Mouse (Mus musculus): ENCODE measurements around the gene Clec4b2. TPM values are rescaled to one million over a fixed set of nuclear protein-coding genes. Genes with fewer than 3 reads are reported as not detected.
"Not testable (repeated sequence)": the region's sequence is repeated elsewhere in the genome, so short reads cannot be mapped to it uniquely, and the experiment has no call there.

The Clec4b2 gene
- polyA plus RNA-seq (2012; rRNA removed) = not detected in 2 replicates

- DNase-seq = no peak
- no peaks in the 10 kb centered on the region for H3K4me1 ChIP-seq (ENCODE audit: control insufficient read depth, insufficient read depth, low read length)
- H3K27me3 ChIP-seq (replicated peaks; ENCODE audit: control insufficient read depth, insufficient read depth, low read length) = no peaks in the 10 kb centered on the region
- no peaks in the 10 kb centered on the region for H3K36me3 ChIP-seq (ENCODE audit: control insufficient read depth, insufficient read depth, low read length)
- H3K27ac ChIP-seq (ENCODE audit: insufficient read depth, low read depth, low read length) = no peak within 1 kb of the TSS
- H3K4me3 ChIP-seq (ENCODE audit: insufficient read depth, low read depth, low read length) = no peak within 1 kb of the TSS
- WGBS = 86% methylated on average over 4 of the region's 4 CpGs
- TF ChIP-seq POLR2A (IDR thresholded peaks at IDR 0.05; ENCODE audit: low read depth, low read length) = no peak
- no peak for TF ChIP-seq CTCF (conservative IDR thresholded peaks at IDR 0.05; ENCODE audit: insufficient read depth, insufficient read length, low read depth, low read length)
Observed at GRCm38 (mm10) chr6:123172593-123172992, at the start of gene Clec4b2. Clec4b2 (plus strand) TSS chr6:123172893.

GRCm38 (mm10) chr6:123123195-123123594 lies 49.5 kb upstream of the Clec4b2 start:
- DNase-seq = peak; percentile 10
- no peaks in the 10 kb centered on the region for H3K27me3 ChIP-seq (replicated peaks; ENCODE audit: control insufficient read depth, insufficient read depth, low read length)
- H3K27ac ChIP-seq (ENCODE audit: insufficient read depth, low read depth, low read length) = no peak overlapping the region
- H3K4me1 ChIP-seq (ENCODE audit: control insufficient read depth, insufficient read depth, low read length) = no peaks in the 10 kb centered on the region
- no peak overlapping the region for H3K4me3 ChIP-seq (ENCODE audit: insufficient read depth, low read depth, low read length)
- TF ChIP-seq POLR2A (IDR thresholded peaks at IDR 0.05; ENCODE audit: low read depth, low read length) = no peak
- TF ChIP-seq CTCF (conservative IDR thresholded peaks at IDR 0.05; ENCODE audit: insufficient read depth, insufficient read length, low read depth, low read length) = no peak
- no peaks in the 10 kb centered on the region for H3K36me3 ChIP-seq (ENCODE audit: control insufficient read depth, insufficient read depth, low read length)
- WGBS = 64% methylated on average over 3 of the region's 3 CpGs

- no peaks in the 10 kb centered on the region for H3K36me3 ChIP-seq (ENCODE audit: control insufficient read depth, insufficient read depth, low read length)
- 61% methylated on average over 1 of the region's 1 CpGs for WGBS
- no peaks in the 10 kb centered on the region for H3K4me1 ChIP-seq (ENCODE audit: control insufficient read depth, insufficient read depth, low read length)
- DNase-seq = no peak
- TF ChIP-seq POLR2A (IDR thresholded peaks at IDR 0.05; ENCODE audit: low read depth, low read length) = no peak
- no peak for TF ChIP-seq CTCF (conservative IDR thresholded peaks at IDR 0.05; ENCODE audit: insufficient read depth, insufficient read length, low read depth, low read length)
- H3K27ac ChIP-seq (ENCODE audit: insufficient read depth, low read depth, low read length) = no peak overlapping the region
- no peak overlapping the region for H3K4me3 ChIP-seq (ENCODE audit: insufficient read depth, low read depth, low read length)
- no peaks in the 10 kb centered on the region for H3K27me3 ChIP-seq (replicated peaks; ENCODE audit: control insufficient read depth, insufficient read depth, low read length)
Observed at GRCm38 (mm10) chr6:123127173-123127572, 45.5 kb upstream of the Clec4b2 start.

- H3K27me3 ChIP-seq (replicated peaks; ENCODE audit: control insufficient read depth, insufficient read depth, low read length); H3K27ac ChIP-seq (ENCODE audit: insufficient read depth, low read depth, low read length); H3K36me3 ChIP-seq (ENCODE audit: control insufficient read depth, insufficient read depth, low read length); DNase-seq; H3K4me1 ChIP-seq (ENCODE audit: control insufficient read depth, insufficient read depth, low read length); H3K4me3 ChIP-seq (ENCODE audit: insufficient read depth, low read depth, low read length): not testable (repeated sequence)
- 70% methylated on average over 29 of the region's 29 CpGs for WGBS
Observed at GRCm38 (mm10) chr6:123137766-123138526, 34.7 kb upstream of the Clec4b2 start.

GRCm38 (mm10) chr6:123170106-123170505 lies 2.6 kb upstream of the Clec4b2 start:
- no peak overlapping the region for H3K4me3 ChIP-seq (ENCODE audit: insufficient read depth, low read depth, low read length)
- no peak for TF ChIP-seq CTCF (conservative IDR thresholded peaks at IDR 0.05; ENCODE audit: insufficient read depth, insufficient read length, low read depth, low read length)
- TF ChIP-seq POLR2A (IDR thresholded peaks at IDR 0.05; ENCODE audit: low read depth, low read length) = no peak
- no peak for DNase-seq
- no peaks in the 10 kb centered on the region for H3K27me3 ChIP-seq (replicated peaks; ENCODE audit: control insufficient read depth, insufficient read depth, low read length)
- H3K36me3 ChIP-seq (ENCODE audit: control insufficient read depth, insufficient read depth, low read length) = no peaks in the 10 kb centered on the region
- no peaks in the 10 kb centered on the region for H3K4me1 ChIP-seq (ENCODE audit: control insufficient read depth, insufficient read depth, low read length)
- WGBS = 33% methylated on average over 1 of the region's 1 CpGs
- no peak overlapping the region for H3K27ac ChIP-seq (ENCODE audit: insufficient read depth, low read depth, low read length)

- no peak overlapping the region for H3K27ac ChIP-seq (ENCODE audit: insufficient read depth, low read depth, low read length)
- H3K4me1 ChIP-seq (ENCODE audit: control insufficient read depth, insufficient read depth, low read length) = no peaks in the 10 kb centered on the region
- no peak overlapping the region for H3K4me3 ChIP-seq (ENCODE audit: insufficient read depth, low read depth, low read length)
- no peak for DNase-seq
- H3K27me3 ChIP-seq (replicated peaks; ENCODE audit: control insufficient read depth, insufficient read depth, low read length) = no peaks in the 10 kb centered on the region
- no peak for TF ChIP-seq POLR2A (IDR thresholded peaks at IDR 0.05; ENCODE audit: low read depth, low read length)
- TF ChIP-seq CTCF (conservative IDR thresholded peaks at IDR 0.05; ENCODE audit: insufficient read depth, insufficient read length, low read depth, low read length) = no peak
- H3K36me3 ChIP-seq (ENCODE audit: control insufficient read depth, insufficient read depth, low read length) = no peaks in the 10 kb centered on the region
Observed at GRCm38 (mm10) chr6:123171040-123171439, 1.7 kb upstream of the Clec4b2 start.

- H3K27ac ChIP-seq (ENCODE audit: insufficient read depth, low read depth, low read length) = no peak overlapping the region
- TF ChIP-seq CTCF (conservative IDR thresholded peaks at IDR 0.05; ENCODE audit: insufficient read depth, insufficient read length, low read depth, low read length) = no peak
- no peak for TF ChIP-seq POLR2A (IDR thresholded peaks at IDR 0.05; ENCODE audit: low read depth, low read length)
- 70% methylated on average over 1 of the region's 1 CpGs for whole genome bisulfite sequencing
- no peaks in the 10 kb centered on the region for H3K27me3 ChIP-seq (replicated peaks; ENCODE audit: control insufficient read depth, insufficient read depth, low read length)
- no peaks in the 10 kb centered on the region for H3K36me3 ChIP-seq (ENCODE audit: control insufficient read depth, insufficient read depth, low read length)
- H3K4me1 ChIP-seq (ENCODE audit: control insufficient read depth, insufficient read depth, low read length) = no peaks in the 10 kb centered on the region
- DNase-seq = no peak
- no peak overlapping the region for H3K4me3 ChIP-seq (ENCODE audit: insufficient read depth, low read depth, low read length)
Observed at GRCm38 (mm10) chr6:123175549-123175948, 2.9 kb downstream of the Clec4b2 start.

Data from kidney, adult 2 months (tissue).